Mouse (Mus musculus) ES-E14 (cell line): ENCODE measurements around the gene Tmem109. TPM values are rescaled to one million over a fixed set of nuclear protein-coding genes. Genes with fewer than 3 reads are reported as not detected.

ENCODE experiments used
- DNase-seq: peaks from one replicate; pipeline ENCODE4 v3.0.0-alpha.2; 2013; ENCODE audit warnings: low read depth, low spot score
- H3K27ac ChIP-seq: 2 replicates; pipeline ENCODE4 v1.5.1; 2012; ENCODE audit warnings: low read depth, mild to moderate bottlenecking, low read length, moderate library complexity, mixed read lengths; ENCODE audit not compliant: poor library complexity, insufficient read depth, severe bottlenecking
- H3K36me3 ChIP-seq: 2 replicates; pipeline ENCODE4 v1.6.1; 2012; ENCODE audit warnings: mild to moderate bottlenecking, low read length, moderate library complexity, mixed read lengths; ENCODE audit not compliant: control insufficient read depth, poor library complexity, insufficient read depth, severe bottlenecking
- H3K4me1 ChIP-seq, 2 experiments: fragments of 150-350 bp in 1 of 2; sonication (generic) in 1 of 2; 2 replicates each; pipeline ENCODE4 v1.6.1; 2012; ENCODE audit warnings: low read length in 2 of 2, mild to moderate bottlenecking in 1 of 2, mixed read lengths in 1 of 2; ENCODE audit not compliant: control insufficient read depth in 2 of 2, insufficient read depth in 2 of 2, poor library complexity in 1 of 2
- H3K4me3 ChIP-seq, 2 experiments: fragments of 150-350 bp in 1 of 2; sonication (generic) in 1 of 2; 2 replicates each; pipeline ENCODE4 v1.5.1; 2012; ENCODE audit warnings: low read length in 2 of 2, low read depth in 1 of 2, mild to moderate bottlenecking in 1 of 2, mixed read lengths in 1 of 2; ENCODE audit not compliant: insufficient read depth in 1 of 2, poor library complexity in 1 of 2, severe bottlenecking in 1 of 2
- H3K9ac ChIP-seq: 2 replicates; pipeline ENCODE4 v1.6.1; 2012; ENCODE audit warnings: low read depth, mild to moderate bottlenecking, low read length, mixed read lengths; ENCODE audit not compliant: poor library complexity, insufficient read depth, severe bottlenecking
- H3K9me3 ChIP-seq: fragments of 150-350 bp; sonication (generic); 2 replicates; pipeline ENCODE4 v1.6.1; 2012; ENCODE audit warnings: low read depth, mild to moderate bottlenecking, low read length; ENCODE audit not compliant: control insufficient read depth, insufficient read depth
- CHD2 ChIP-seq: IDR thresholded peaks from 2 replicates; pipeline ENCODE4 v1.6.1; 2014; ENCODE audit warnings: mild to moderate bottlenecking, low read depth, low read length, inconsistent platforms
- HCFC1 ChIP-seq: IDR thresholded peaks from 2 replicates; pipeline ENCODE4 v1.6.1; 2012; ENCODE audit warnings: low read length, inconsistent platforms, borderline replicate concordance; ENCODE audit not compliant: insufficient read depth
- MAFK ChIP-seq: IDR thresholded peaks from 2 replicates; pipeline ENCODE4 v1.6.1; 2014; ENCODE audit warnings: mild to moderate bottlenecking, low read depth, low read length, inconsistent platforms; ENCODE audit not compliant: insufficient read depth
- ZC3H11A ChIP-seq: IDR thresholded peaks from 2 replicates; pipeline ENCODE4 v1.6.1; 2012; ENCODE audit warnings: low read depth, mild to moderate bottlenecking, inconsistent platforms, low read length, borderline replicate concordance
- ZNF384 ChIP-seq: IDR thresholded peaks from 2 replicates; pipeline ENCODE4 v1.6.1; 2012; ENCODE audit warnings: low read depth, low read length, inconsistent platforms
- in situ Hi-C, 2 experiments: fragments of 600-800 bp; cut with MboI; formaldehyde crosslinking; loops; one replicate each; pipeline ENCODE4 v1.15.1; 2025; ENCODE audit warnings: low sequenced_read_pairs in 2 of 2, inconsistent platforms in 1 of 2; ENCODE audit not compliant: unreplicated experiment in 2 of 2
- total RNA-seq: library from RNA; depleted of rRNA; stranded (reverse); fragments of 300-350 nt; gene quantifications from 2 replicates; pipeline ENCODE4 v1.2.3, GENCODE M21; 2012

The Tmem109 gene
- total RNA-seq, 1 experiment = 25.3 TPM

DNA sequence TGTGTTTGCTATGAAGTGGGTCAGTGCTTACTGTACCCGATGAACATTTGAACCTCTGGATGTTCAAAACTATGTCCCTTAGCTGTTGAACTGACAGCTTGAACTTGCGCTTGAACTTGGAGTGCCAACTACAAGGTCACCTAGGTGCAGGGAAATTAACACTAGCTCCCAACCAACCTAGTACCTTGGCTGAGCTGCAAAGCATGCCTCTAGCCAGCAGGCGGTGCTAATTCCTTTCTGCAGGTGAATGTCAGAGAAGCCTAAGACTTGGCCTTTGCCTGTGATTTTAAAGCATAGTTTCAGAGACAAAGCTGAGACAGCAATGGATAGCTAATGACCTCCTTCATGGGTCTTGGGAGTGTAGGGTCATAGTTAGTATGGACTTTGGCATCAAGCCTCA is 26.1 kb upstream of the Tmem109 start:
- in situ Hi-C loops = no loop called here
- Histone ChIP-seq H3K9me3 (no peaks in the 10 kb centered on the region), H3K9ac (no peak overlapping the region), H3K36me3 (peaks cover 37% of the 10 kb centered on the region), H3K4me3 (no peak overlapping the region), H3K27ac (no peak overlapping the region), H3K4me1 (no peaks in the 10 kb centered on the region)
- TF ChIP-seq MAFK (no peak), HCFC1 (no peak), ZC3H11A (0 out of 2 replicates have a peak, but pooled peaks have one; percentile 11)
- DNase-seq = peak; percentile 39

DNA sequence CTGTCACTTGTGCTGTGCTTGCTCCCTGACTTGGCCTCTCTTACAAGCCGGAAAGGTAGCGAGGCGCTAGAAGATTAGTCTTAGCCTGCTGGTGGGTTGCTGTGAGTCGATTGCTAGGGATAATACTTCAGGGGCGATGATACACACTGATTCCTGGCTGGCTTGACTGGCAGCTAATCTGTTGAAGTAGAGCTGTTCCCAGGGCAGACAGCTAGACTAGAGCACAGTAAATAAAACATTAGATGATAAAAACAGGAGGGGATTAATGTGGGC is 23.9 kb upstream of the Tmem109 start:
- H3K9ac ChIP-seq = no peak overlapping the region
- TF ChIP-seq ZNF384 (no peak), CHD2 (no peak), HCFC1 (no peak), MAFK (no peak), ZC3H11A (no peak)
- no peak overlapping the region for H3K4me3 ChIP-seq
- peaks cover 55% of the 10 kb centered on the region for H3K36me3 ChIP-seq
- no peaks in the 10 kb centered on the region for H3K4me1 ChIP-seq
- in situ Hi-C loops = no loop called here
- no peaks in the 10 kb centered on the region for H3K9me3 ChIP-seq
- no peak overlapping the region for H3K27ac ChIP-seq
- DNase-seq = no peak

DNA sequence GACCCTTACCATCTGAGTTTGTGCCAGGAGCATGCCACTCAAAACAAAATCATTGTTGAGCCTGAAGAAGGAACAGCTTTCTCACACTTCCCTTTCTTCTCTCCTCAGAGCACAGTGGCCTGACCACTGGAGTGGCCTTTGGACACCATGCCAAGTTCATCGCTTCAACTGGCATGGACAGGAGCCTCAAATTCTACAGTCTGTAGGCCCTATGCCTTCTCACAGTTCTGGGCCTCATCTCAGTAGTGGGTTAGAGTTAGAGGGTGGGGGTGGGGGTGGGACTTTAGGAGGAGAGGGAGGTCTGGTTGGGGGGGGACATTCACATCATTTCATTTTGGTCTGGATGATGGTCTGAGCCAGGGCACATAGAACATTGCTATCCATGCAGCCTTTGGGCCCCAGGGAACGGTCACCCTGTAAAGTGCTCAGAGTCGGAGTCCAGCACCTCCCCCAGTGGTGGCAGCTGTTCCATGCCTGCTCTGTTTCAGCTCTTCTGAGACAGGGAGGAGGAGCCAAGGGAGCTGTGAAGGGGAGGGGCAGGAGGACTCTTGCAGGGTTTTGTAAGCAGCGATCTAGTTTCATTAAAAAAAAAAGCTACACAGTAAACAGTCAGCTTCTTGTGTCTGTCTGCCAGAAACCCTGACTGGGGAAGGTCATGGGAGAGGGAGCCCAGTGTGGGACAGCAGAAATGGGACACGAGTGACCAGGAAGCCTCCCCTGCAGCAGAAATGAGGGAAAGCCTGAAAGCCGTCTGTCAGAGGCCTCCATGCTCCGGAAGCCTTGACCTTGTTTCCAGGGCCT is 23.3 kb upstream of the Tmem109 start:
- Histone ChIP-seq H3K9ac (no peak overlapping the region), H3K27ac (no peak overlapping the region), H3K4me1 (no peaks in the 10 kb centered on the region), H3K4me3 (no peak overlapping the region), H3K36me3 (peaks cover 61% of the 10 kb centered on the region), H3K9me3 (no peaks in the 10 kb centered on the region)
- in situ Hi-C loops = no loop called here
- no peak for DNase-seq
- TF ChIP-seq ZC3H11A (no peak), CHD2 (no peak), HCFC1 (no peak), ZNF384 (no peak), MAFK (no peak)

DNA sequence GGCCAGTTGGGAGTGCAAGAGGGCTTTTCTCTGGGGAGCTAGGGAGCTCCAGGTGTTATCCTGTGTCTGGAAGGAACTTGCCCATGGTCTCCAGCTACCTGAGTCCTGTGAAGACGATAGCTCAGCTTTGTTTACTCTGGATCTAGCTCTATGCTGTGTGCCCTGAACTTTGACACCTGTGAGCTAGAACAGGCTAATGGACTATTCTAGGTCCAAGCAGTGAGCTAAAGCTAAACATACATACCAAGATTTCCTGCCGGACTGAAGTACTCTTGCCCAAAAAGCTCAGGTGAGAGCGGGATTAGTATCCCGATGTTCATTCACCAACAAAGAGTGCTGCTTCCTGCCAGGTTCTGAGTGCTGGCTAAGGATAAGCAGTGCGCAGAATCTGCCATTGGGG is 22.7 kb upstream of the Tmem109 start:
- H3K27ac ChIP-seq = no peak overlapping the region
- no peak for TF ChIP-seq ZC3H11A
- no peak for TF ChIP-seq CHD2
- no peak for TF ChIP-seq MAFK
- no peak for TF ChIP-seq HCFC1
- no peak for TF ChIP-seq ZNF384
- no peaks in the 10 kb centered on the region for H3K4me1 ChIP-seq
- in situ Hi-C loops = no loop called here
- no peak overlapping the region for H3K4me3 ChIP-seq
- DNase-seq = no peak
- H3K9ac ChIP-seq = no peak overlapping the region
- H3K9me3 ChIP-seq = no peaks in the 10 kb centered on the region
- peaks cover 64% of the 10 kb centered on the region for H3K36me3 ChIP-seq
